Mouse (Mus musculus) cerebellum, adult 2 months (tissue): ENCODE measurements at regions not wholly inside any gene's neighbourhood (a gene's known extent, or its start where the extent isn't known, plus 50 kb on each side); places are given as distances from the start of the nearest gene placed in this dataset.

Experiments used
- CTCF ChIP-seq: fragments of 200-500 bp; IDR thresholded peaks from 2 replicates; pipeline ENCODE4 v1.5.1; 2011; ENCODE audit warnings: low read depth, mild to moderate bottlenecking, control low read depth, low read length, moderate library complexity, borderline replicate concordance; ENCODE audit not compliant: insufficient read depth
- POLR2A ChIP-seq: fragments of 200-500 bp; IDR thresholded peaks from 2 replicates; pipeline ENCODE4 v1.6.1; 2011; ENCODE audit warnings: low read length, control low read depth, borderline replicate concordance; ENCODE audit not compliant: insufficient read depth

DNA sequence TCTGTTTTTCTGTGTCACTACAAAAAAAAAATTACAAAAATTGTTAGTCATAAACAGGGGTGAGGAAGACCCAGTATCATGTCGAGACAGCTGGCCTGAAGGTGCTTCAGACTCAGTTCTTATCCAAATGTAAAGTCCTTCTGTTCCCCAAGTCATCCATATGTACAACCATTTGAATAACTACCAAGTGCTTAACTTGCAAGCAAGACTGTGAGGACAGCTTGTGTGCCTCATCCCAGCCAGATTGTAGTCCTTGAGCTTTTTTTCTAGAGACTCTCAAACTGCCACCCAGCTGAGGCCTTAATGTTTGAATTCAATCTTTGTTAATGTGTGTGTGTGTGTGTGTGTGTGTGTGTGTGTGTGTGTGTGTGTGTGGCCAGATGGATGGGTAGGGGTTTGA is 1164.9 kb downstream of the Ntrk3 start:
- TF ChIP-seq CTCF: no peak
- TF ChIP-seq POLR2A: no peak
